Comparison of ENCODE assay signal across 16 mouse cellular contexts in the genomic region with DNA sequence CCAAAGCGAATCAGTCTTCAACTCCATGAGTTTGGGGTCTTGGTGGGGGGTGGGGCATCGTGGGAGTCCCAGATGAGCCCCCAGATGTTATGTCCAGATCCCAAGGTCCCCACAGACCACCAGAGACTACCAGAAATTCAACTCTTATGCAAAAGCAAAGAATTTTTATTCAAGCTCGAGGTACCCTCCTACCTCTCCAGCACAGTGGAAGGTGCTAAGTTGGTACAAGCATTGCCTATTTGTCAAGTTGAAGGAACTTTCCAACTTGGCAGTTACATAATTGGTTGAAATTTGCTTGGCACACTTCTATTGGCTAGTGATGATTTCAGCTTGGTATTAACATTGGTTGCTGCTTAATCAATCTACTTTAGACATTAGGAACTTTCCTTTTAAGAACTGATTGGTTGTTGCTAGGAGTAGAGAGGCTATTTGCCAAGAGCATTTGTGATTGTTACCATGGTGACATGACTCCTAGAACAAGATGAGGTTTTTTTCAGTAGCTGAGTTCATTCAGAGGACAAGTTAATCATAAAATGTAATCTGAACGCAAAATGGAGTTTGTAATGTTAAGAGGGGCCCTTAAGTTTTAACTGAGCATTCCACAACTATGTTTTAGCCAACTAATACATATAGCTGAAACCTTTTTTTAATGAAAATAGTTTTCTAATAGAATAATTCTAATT. TPM values are rescaled to one million over a fixed set of nuclear protein-coding genes. Genes with fewer than 3 reads are reported as not detected.
DNase-seq lines count a peak whose midpoint lies in the region; ATAC-seq and TF ChIP-seq lines count a peak whose summit lies in the region.
"Had no signal": no experiment of that assay in that cellular context is flagged by ENCODE, and none has a peak within 500 bp of the region (broad histone marks: within the 10 kb centered on the region; RNA-seq: fewer than 3 reads in every experiment).

No protein-coding gene starts in this region.

- H3K36me3 ChIP-seq in kidney, embryonic 14.5 days (ENCODE audit: control insufficient read depth, insufficient read depth, low read length): no peaks in the 10 kb centered on the region
- H3K36me3 ChIP-seq in kidney, adult 2 months (ENCODE audit: control insufficient read depth, insufficient read depth, low read length): no peaks in the 10 kb centered on the region
- H3K36me3 ChIP-seq in lung, embryonic 15.5 days: no peaks in the 10 kb centered on the region
- H3K36me3 ChIP-seq in intestine, postnatal 0 days (ENCODE audit: control insufficient read depth, insufficient read depth): no peaks in the 10 kb centered on the region
- H3K36me3 ChIP-seq: embryonic facial prominence, embryonic 13.5 days; midbrain, embryonic 13.5 days had no signal

- no peak overlapping the region for H3K9ac ChIP-seq in kidney, embryonic 14.5 days (ENCODE audit: low read depth, low read length)
- H3K9ac ChIP-seq in lung, embryonic 15.5 days: no peak overlapping the region
- H3K9ac ChIP-seq in intestine, postnatal 0 days (ENCODE audit: low read depth, low read length): no peak overlapping the region
- H3K9ac ChIP-seq: embryonic facial prominence, embryonic 13.5 days; liver, embryonic 14.5 days; midbrain, embryonic 13.5 days had no signal

- H3K4me3 ChIP-seq in kidney, embryonic 14.5 days (ENCODE audit: low read length): no peak overlapping the region
- no peak overlapping the region for H3K4me3 ChIP-seq in kidney, adult 2 months (ENCODE audit: insufficient read depth, low read depth, low read length)
- no peak overlapping the region for H3K4me3 ChIP-seq in lung, embryonic 15.5 days
- H3K4me3 ChIP-seq in intestine, postnatal 0 days (ENCODE audit: low read depth, low read length): no peak overlapping the region
- H3K4me3 ChIP-seq: embryonic facial prominence, embryonic 13.5 days; midbrain, embryonic 13.5 days had no signal

- H3K27ac ChIP-seq in kidney, embryonic 14.5 days (ENCODE audit: low read depth, low read length): no peak overlapping the region
- H3K27ac ChIP-seq in kidney, adult 2 months (ENCODE audit: insufficient read depth, low read depth, low read length): no peak overlapping the region
- H3K27ac ChIP-seq in lung, embryonic 15.5 days: no peak overlapping the region
- no peak overlapping the region for H3K27ac ChIP-seq in intestine, postnatal 0 days (ENCODE audit: low read depth, low read length)
- H3K27ac ChIP-seq: embryonic facial prominence, embryonic 13.5 days; liver, embryonic 14.5 days; midbrain, embryonic 13.5 days had no signal

- H3K9me3 ChIP-seq in kidney, embryonic 14.5 days (ENCODE audit: control insufficient read depth, low read length): no peaks in the 10 kb centered on the region
- H3K9me3 ChIP-seq in lung, embryonic 15.5 days: no peaks in the 10 kb centered on the region
- H3K9me3 ChIP-seq in intestine, postnatal 0 days (ENCODE audit: control insufficient read depth): no peaks in the 10 kb centered on the region
- H3K9me3 ChIP-seq: embryonic facial prominence, embryonic 13.5 days; midbrain, embryonic 13.5 days had no signal

- DNase-seq in kidney, adult 2 months: no peak
- DNase-seq in lung, postnatal 36 days: no peak
- peak; percentile 48 for DNase-seq in brain, adult 2 months (ENCODE audit: low read depth, low spot score)
- DNase-seq in gastrocnemius, postnatal 36 days: no peak
- DNase-seq in frontal cortex, postnatal 10 days (ENCODE audit: low spot score in 2 of 2): no peak
- DNase-seq: adrenal gland, postnatal 36 days; cerebellum, adult 9-10 months; left cerebral cortex, postnatal 4 days; thymus, postnatal 25 days had no signal

- TF ChIP-seq POLR2A in kidney, adult 2 months (IDR thresholded peaks at IDR 0.05; ENCODE audit: low read depth, low read length): no peak

- no peak overlapping the region for H3K4me2 ChIP-seq in kidney, embryonic 14.5 days (replicated peaks; ENCODE audit: low read depth, low read length)
- no peak overlapping the region for H3K4me2 ChIP-seq in lung, embryonic 15.5 days
- H3K4me2 ChIP-seq in intestine, postnatal 0 days (replicated peaks; ENCODE audit: low read depth): no peak overlapping the region
- H3K4me2 ChIP-seq: embryonic facial prominence, embryonic 13.5 days; midbrain, embryonic 13.5 days had no signal

- no peak for TF ChIP-seq CTCF in kidney, adult 2 months (conservative IDR thresholded peaks at IDR 0.05; ENCODE audit: insufficient read depth, insufficient read length, low read depth, low read length)
- TF ChIP-seq CTCF in intestine, postnatal 0 days (IDR thresholded peaks at IDR 0.05; ENCODE audit: low read depth): no peak

- no peaks in the 10 kb centered on the region for H3K4me1 ChIP-seq in kidney, embryonic 14.5 days (ENCODE audit: control insufficient read depth, insufficient read depth, low read length)
- no peaks in the 10 kb centered on the region for H3K4me1 ChIP-seq in kidney, adult 2 months (ENCODE audit: control insufficient read depth, insufficient read depth, low read length)
- no peaks in the 10 kb centered on the region; the same call in 1 of the 2 replicates for H3K4me1 ChIP-seq in lung, embryonic 15.5 days
- no peaks in the 10 kb centered on the region for H3K4me1 ChIP-seq in intestine, postnatal 0 days (replicated peaks; ENCODE audit: control insufficient read depth, insufficient read depth, low read length)
- H3K4me1 ChIP-seq: embryonic facial prominence, embryonic 13.5 days; midbrain, embryonic 13.5 days had no signal

- ATAC-seq in kidney, embryonic 14.5 days (ENCODE audit: low FRiP score, low TSS enrichment): peak; percentile 52; the same call in 1 of the 2 replicates
- ATAC-seq in lung, embryonic 15.5 days (ENCODE audit: borderline replicate concordance, extremely low read depth, low FRiP score, low TSS enrichment): peak; percentile 55; the same call in 1 of the 2 replicates
- ATAC-seq in intestine, postnatal 0 days: peak; percentile 45; the same call in 1 of the 2 replicates
- ATAC-seq: midbrain, embryonic 13.5 days; Patski had no signal

- 68% methylated on average over 4 of the region's 4 CpGs for WGBS in kidney, embryonic 14.5 days
- 57% methylated on average over 4 of the region's 4 CpGs for WGBS in kidney, adult 2 months
- 51% methylated on average over 4 of the region's 4 CpGs for WGBS in lung, embryonic 15.5 days
- 57% methylated on average over 4 of the region's 4 CpGs for WGBS in intestine, postnatal 0 days

- intact Hi-C loops in gastrocnemius, postnatal 36 days (cut with DNase I): no loop called here

- H3K27me3 ChIP-seq in kidney, embryonic 14.5 days (ENCODE audit: control insufficient read depth, insufficient read depth, low read length): no peaks in the 10 kb centered on the region
- no peaks in the 10 kb centered on the region for H3K27me3 ChIP-seq in kidney, adult 2 months (replicated peaks; ENCODE audit: control insufficient read depth, insufficient read depth, low read length)
- H3K27me3 ChIP-seq in lung, embryonic 15.5 days: no peaks in the 10 kb centered on the region
- no peaks in the 10 kb centered on the region for H3K27me3 ChIP-seq in intestine, postnatal 0 days (replicated peaks; ENCODE audit: control insufficient read depth, insufficient read depth, low read length)
- H3K27me3 ChIP-seq: embryonic facial prominence, embryonic 13.5 days; midbrain, embryonic 13.5 days had no signal

RNA-seq across cellular contexts. Expression of a gene that starts 14.2 kb away (rescaled TPM):
- polyA plus RNA-seq in kidney, embryonic 14.5 days (2014; fragmentation: Nextera tagmentation; extraction: Ambion mirVana): 73.0 and 90.1 TPM in 2 replicates
- 29.5 and 35.1 TPM in 2 replicates for polyA plus RNA-seq in kidney, adult 2 months (2012; rRNA removed)
- polyA plus RNA-seq in lung, embryonic 15.5 days (2015; fragmentation: Nextera tagmentation; extraction: Ambion mirVana): 68.2 and 80.2 TPM in 2 replicates
- polyA plus RNA-seq in intestine, postnatal 0 days (2015; fragmentation: Nextera tagmentation; extraction: Ambion mirVana): 24.3 and 25.3 TPM in 2 replicates
- total RNA-seq in gastrocnemius, postnatal 36 days (2021): 10 to 100 TPM; 12.0 to 15.2 TPM
